Mouse (Mus musculus) liver, postnatal 0 days (tissue): ENCODE data around the gene Pbx3.

Experiments used
- CTCF ChIP-seq: sonication (generic); IDR thresholded peaks from 2 replicates; pipeline ENCODE4 v1.5.1; 2016; ENCODE audit warnings: antibody characterized with exemption, low read depth
- EP300 ChIP-seq: IDR thresholded peaks from 2 replicates; pipeline ENCODE4 v1.6.1; 2016; ENCODE audit warnings: antibody characterized with exemption, low read depth, mild to moderate bottlenecking

- TF ChIP-seq CTCF (no peak), EP300 (no peak)
Measured at GRCm38 (mm10) chr2:34162484-34162883, 210.5 kb downstream of the Pbx3 start.
